Mouse (Mus musculus): ENCODE measurements around the gene 4930558K02Rik.

4930558K02Rik gene

DNA sequence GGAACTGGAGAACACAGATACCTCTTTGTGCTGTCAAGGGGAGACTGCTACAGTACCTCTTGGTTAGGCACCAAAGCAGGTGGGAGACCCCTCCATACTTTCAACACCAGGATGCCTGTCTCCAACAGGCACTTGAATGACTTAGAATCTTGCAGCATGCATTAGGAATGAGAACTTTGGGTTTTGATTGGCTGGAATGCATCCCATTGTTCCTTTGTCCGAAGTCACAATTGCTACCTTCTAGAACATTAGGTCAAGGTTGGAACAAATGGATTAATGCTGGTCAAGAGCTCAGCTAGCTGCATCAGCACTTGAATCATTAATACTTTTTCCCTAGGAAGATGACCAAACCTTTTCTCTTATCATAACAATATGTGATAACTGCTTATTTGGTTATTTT, at the start of gene 4930558K02Rik:
Gene 4930558K02Rik, minus strand, starts transcription at position 101 of the 400 bp plus-strand sequence.
- DNase-seq (ENCODE audit: low read depth), result no peak

DNA sequence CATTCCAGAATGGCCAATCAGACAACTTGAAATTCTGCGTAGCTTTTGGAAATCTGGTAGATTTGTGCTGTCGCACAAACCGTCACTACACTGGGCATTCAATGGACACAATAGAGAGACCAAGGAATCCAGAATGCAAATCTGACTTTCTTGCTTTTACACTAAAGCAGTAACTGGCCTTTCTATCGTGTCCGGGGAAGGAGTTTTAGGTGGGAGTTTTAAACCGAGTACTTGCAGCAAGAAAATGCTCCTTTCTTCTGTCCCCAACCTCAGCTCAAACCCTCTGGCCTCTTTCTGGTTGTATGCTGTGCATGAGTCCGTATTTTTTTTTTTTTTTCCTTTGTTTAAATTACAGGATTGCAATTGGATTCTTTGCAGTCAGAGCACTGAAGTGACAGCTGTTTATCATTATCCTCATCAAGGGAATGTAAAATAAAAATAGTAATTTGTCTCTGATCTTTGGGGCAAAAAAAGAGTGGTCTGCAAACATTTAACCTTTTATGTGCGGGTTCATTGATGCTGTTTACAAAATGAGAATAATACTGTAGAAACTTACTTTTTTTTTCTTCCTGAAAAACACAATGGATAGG, 44.3 kb upstream of the 4930558K02Rik start:
- no peak for DNase-seq (ENCODE audit: low read depth)

DNA sequence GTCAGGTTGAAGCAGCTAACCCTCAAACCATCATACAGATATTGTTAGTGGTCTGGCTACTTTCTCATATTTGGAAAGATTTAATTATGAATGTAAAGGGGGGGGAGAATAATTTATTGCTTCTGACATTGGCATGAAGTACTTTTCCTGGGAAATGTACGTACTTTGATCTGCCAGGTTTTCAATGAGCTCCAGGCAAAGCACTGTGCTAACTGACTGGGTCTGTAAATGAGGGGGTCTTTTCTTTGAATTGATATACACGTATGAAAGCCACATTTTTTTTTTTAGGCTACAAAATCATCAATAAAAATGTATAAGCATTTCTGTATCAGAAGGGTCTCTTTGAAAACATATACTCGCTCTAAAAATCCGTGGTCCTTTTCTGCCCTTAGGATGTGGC, 41.3 kb upstream of the 4930558K02Rik start:
- no peak for DNase-seq (ENCODE audit: low read depth)

DNA sequence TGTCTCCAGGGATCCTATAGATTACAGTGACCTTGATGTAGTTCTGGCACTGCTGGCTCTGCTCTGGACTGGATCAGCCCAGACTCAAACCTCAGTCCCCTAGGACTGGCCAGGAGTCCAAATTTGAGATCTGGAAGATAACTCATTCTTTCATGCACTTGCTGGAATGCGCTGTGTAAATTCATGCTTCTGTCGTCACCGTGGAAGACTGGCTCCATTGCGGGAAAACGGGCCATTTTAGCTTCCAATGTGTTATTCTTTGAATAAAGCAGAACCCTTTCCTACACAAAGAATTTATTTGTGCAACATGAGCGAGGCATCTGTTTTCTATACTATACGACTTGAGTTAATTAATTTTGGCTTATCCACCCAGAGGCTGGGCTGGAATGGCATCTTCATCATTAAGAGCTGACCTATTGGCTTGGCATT, 40.9 kb upstream of the 4930558K02Rik start:
- no peak for DNase-seq (ENCODE audit: low read depth)

DNA sequence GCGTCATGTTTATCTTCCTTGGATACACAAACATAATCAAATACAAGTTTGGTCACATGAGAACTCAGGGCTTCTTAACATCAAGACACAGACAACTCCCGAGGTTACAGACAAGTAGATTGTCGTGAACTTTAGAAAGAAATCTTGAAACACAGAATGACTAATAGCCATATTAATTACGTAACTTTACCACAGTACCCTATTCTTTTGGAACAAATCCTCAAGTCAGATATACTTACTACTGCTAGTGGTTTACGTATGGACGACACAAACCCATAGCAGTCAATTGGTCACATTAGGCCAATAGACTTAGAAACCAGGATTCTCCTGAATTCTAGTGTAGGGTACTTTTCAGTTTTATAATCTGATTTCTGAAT, 39.2 kb upstream of the 4930558K02Rik start:
- no peak for DNase-seq (ENCODE audit: low read depth)

DNA sequence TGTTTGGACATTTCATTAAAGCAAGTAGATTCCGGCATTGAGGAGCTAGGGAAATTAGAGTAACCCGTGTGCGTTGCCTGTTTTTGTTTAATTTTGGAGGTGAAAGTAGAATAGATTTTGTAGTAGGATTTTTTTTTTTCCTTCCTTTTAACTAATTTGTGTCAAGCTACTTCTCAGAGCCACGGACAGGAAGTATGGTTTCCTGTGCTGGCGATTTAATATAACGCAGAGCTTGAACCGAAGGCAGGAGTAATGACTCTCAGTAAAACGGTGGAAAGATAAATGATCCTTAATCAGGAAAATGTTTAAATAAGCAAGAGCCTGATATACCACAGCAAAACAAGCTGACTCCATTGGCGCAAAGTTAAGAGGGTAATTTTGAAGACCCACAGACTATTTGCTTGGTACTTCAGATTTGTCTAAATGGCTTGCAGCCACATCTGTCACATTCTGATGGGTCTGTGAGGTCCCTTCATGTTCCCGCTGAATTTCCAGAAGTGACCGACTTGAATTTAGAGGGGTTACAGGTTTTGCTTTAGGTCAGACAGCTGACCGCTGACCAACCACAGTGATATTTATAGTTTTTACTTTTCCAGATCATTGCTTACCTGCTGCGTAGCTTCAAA, 38.7 kb upstream of the 4930558K02Rik start:
- DNase-seq (ENCODE audit: low read depth), result no peak

DNA sequence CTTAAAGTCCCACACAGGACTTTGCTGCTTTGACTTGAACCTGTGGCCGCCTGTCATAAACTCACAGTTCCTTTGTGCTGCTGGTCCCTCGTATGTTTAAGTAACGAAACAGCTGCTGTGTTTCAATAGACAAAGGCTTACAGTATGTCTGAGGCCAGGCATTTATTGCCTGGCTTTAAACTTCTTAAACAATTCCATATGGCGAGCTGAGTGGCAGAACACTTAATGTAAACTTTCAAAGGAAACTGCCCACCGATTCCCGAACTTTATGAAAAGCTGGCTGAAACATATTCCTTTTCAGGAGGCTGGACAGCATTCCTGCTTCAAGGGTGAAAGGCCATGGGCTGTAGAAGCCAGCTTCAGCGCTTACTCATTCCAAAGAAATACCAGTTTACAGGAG, 37.5 kb upstream of the 4930558K02Rik start:
- DNase-seq (ENCODE audit: low read depth), result no peak

DNA sequence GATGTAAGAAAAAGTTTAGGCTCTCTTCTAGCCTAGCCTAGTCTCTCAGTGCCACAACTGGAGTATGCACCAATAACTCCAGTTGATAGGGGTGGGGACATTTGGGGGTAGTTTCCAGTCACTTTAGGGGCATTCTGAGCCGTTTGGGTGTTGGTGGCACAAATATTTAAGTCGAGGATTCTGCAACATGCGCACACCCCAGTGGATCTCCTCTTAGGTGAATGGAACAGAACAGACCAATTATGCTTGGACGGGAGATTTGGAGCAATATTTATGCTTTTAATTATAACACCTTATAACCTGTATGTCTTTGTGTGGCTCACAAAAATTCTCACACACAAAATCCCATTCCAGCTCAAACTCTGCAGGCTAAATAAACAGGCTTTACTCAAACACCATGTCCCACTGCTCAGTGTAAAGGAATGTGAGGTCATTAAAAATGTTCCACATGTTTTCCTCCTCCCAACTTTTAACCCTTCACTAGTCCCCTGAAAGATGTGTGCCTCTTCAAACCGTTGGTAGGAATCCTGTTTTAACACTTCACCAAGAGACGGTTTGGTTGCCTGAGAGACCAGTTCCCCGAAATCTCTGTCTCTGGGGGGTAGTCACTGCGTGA, 35.9 kb upstream of the 4930558K02Rik start:
- no peak for DNase-seq (ENCODE audit: low read depth)

DNA sequence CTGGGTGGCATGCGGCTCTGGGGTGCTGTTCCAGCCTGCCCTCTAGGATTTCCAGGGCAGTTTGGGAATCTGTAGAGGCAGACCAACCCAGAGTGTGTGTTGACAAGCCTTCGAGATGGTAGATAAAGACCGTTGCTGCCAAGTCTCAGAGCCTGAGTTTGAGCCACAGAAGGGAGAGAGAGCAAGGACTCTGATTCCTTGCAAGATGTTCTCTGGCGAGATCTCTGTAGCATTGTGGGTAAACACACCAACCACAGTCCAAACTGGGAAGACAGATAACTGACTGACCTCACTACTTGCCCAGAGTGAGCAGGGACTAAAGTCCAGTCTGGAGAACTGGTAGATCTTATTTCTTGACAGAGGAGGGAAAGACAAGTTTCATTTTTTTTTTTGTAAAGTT, 34.1 kb upstream of the 4930558K02Rik start:
- no peak for DNase-seq (ENCODE audit: low read depth)

DNA sequence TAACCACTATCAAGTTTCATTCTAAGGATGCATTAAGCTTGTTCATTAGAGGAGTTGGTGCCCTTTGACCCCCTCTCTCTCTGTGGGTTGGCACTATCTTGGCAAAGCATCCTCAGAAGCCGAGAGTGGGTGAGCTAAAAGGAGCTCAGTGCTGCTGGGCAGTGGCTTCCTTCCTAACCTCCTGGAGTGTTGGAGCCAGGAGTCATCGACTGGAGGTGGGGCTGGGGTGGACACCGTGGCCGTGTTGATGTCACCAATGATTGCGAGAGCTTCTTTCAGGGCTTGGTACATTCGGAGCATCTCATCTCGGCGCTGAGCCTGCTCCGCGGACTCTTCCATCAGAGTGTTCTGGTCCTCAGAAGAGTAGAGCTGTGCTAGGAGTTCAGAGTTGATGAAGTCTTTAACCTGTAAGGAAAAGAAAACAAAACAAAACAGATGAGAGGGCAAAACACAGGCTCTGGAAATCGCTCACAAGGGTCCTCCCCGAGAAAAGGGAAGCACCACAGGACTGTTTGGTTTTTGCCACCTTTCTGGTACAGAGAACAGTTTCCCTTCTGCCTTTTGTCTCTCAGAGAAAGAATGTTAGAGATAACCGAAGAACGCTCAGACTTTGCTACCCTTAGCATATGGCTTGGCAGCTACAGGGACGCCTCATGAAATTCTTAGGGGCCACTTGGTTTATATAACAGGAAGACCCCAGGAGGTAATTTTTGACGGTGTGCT, 32.2 kb upstream of the 4930558K02Rik start:
- no peak for DNase-seq (ENCODE audit: low read depth)

DNA sequence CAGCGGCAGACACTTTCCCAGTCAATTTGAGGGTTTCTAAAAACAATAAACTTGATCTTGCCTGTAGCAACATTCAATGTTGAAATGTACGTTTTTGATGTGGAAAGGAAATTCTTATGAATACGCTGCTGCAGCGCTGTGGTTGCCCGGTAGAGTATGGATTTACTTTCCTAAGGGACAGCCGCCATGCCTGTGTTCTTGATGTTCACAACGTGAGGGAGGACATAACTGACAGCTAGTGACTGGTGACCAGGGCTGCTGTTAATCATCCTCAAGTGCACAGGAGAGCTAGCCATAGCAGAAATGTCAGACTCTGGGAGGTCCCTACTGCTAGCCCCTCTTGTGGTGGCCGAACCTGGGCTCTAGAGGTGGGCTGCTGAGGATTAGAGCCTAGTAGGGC, 29.6 kb upstream of the 4930558K02Rik start:
- no peak for DNase-seq (ENCODE audit: low read depth)

DNA sequence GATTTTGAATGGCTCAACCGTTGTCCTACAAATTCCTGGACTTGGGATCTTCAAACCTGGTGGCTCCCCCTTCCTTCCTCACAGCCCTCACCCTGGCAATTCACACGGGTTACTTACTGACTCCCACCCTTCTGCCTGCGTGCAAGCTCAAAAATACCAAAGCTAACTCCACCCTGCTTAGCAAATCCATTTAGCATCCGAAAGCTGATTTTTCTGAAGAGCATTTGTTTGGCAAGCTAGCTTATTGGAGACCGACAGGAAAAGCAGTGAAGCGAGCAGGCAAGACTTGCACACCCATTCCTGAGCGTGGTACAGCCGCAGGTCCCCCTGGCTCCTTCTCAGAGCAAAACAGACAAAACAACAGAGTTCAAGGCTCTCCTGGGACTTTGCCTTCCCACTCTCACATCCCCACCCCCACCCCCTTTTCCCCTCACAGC, 29.2 kb upstream of the 4930558K02Rik start:
- DNase-seq (ENCODE audit: low read depth), result peak; percentile 86

DNA sequence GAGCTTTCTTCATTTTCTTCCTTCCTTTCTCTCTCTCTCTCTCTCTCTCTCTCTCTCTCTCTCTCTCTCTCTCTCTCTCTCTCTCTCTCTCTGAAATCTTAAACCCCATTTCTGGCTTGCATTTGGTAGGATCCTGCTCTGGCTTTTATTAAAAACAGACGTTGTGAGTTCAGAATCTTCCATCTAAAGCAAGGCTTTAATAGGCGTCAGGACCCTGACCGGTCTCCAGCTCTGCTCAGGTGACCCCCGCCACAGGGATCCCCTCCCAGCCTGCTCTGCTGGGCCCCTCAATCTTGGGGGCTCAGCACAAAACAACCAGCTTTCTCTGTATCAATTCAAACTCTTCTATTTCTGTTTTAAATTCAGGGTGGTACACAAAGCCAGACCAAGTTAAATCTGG, 28.8 kb upstream of the 4930558K02Rik start:
- no peak for DNase-seq (ENCODE audit: low read depth)

DNA sequence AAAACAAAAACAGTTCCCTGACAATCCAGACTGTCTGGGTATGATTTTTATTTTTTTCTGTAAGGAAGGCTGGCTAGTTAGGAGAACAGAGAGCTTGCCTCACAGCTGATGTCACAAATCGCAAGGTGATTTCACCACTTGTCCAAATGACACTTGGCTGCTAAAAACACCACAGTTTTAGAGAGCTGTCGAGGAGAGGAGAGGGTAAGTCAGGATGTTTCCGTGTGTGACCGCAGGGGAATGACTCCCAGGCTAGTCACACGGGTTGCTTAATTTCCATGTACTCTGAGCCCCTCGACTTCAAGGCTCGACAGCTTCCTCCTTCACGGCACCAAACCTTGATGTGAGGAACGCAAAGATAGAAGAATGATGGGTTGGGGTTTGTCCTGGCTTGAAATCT, 26.7 kb upstream of the 4930558K02Rik start:
- peak; percentile 84 for DNase-seq (ENCODE audit: low read depth)

DNA sequence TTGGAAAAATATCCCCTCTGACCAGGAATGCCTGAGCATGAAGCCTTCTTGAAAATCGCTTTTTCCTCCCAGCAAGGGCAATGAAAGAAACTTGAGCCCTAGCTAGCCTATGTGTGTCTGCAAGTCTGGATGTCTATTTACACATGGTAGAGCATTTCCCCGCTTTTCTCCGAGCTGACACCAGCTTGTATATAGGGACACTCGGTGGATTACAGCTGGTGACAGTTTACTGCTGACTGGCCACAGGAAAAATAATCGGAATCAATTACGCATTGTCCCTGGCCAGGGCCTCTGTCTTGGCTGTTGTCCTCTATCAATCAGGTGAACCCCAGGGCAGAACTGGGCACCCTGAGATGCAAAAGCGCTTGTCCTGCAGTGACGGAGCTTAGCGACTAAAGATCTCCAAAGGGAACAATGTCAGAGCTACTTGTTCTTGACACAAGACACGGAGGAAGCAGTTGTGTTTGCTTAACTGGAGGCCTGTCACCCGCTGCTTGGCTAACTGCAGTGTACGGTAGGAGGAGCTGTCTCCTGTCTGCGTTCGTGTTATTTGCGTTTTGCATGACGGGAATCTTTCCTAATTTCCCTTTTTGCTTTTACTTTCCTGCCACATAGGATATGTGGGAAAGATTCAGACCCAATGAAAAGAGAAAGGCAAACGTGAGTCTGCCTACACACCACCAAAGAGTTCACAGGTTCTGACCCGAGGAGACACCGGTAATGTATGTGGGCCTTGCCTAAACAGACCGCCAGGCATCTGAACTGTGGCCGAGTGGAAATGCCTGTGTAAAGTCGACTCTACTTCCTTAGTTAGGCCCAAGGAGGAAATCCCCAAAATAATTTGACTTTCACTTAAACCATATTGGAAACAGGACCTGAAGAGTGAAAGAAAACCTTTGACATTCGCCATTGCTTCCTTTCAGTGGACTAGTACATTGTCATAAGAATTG, 25.7 kb upstream of the 4930558K02Rik start:
- DNase-seq (ENCODE audit: low read depth), result no peak

DNA sequence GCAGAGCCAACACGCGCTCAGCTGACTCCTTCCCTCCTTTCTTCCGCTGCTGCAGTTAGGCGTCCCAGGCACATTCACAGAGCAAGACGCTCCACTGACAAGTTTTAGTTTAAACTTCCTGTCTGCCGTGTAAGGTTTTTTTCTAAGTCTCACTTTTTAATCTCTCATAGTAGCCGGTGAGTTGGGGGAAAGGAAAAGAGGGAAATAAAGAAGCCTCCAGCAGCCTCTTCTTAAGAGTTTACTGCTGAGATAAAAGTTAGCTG, 25.0 kb upstream of the 4930558K02Rik start:
- DNase-seq (ENCODE audit: low read depth), result no peak

DNA sequence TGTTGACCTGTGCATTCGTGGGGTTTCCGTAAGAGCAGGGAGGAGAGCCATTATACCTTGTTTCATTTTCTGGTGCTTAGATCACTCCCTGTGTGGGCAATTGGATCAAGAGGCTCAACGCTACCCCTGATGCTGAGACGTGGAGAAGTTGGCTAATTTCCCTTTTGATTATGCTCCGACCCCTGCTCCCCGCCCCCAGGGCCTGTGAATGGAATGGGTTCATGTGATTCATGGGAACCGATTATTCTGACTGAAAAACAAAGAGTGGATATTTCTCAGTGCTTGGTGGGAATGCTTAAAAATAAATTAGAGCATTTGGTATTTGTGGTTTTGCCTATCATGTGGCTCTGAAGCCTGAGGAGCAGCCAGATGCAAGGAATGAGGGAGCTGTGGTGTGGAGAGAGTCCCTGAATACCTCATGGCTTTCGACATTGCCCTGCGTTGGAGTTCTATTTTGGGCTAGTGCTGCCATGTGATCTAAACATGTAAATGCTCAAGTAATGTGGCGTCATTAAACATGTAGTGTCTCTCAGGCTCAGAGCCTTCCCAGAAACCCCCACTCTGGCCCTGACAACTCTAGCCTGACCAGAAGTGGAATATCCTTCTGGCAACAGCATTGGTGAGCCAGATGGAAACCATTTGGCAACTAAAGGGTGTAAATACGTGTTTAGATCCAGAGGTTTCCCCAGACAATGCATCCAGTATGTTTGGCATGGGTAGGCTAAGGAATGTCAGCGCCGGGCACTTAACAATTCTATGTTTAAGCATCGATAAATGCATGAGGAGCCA, 24.5 kb upstream of the 4930558K02Rik start:
- DNase-seq (ENCODE audit: low read depth), result peak; percentile 100

DNA sequence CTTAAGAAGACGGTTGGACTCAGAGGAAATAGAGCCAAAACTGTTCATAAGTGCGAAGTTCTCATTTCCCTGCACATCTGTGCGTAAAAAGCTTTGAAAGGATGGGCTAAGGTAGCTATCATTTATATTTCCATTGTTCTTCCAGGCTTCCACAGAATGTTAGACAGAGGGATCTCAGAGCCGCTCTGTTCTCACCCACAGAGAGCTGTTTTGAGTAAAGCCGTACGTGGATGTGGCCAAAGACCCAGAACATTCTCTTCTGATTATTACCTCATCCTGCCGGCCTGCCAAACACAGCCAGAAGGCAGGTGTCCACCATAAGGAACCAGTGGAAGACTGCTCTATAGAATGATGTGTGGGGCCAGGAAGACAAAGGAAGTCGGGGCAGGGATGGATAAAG, 21.9 kb upstream of the 4930558K02Rik start:
- DNase-seq (ENCODE audit: low read depth), result no peak

DNA sequence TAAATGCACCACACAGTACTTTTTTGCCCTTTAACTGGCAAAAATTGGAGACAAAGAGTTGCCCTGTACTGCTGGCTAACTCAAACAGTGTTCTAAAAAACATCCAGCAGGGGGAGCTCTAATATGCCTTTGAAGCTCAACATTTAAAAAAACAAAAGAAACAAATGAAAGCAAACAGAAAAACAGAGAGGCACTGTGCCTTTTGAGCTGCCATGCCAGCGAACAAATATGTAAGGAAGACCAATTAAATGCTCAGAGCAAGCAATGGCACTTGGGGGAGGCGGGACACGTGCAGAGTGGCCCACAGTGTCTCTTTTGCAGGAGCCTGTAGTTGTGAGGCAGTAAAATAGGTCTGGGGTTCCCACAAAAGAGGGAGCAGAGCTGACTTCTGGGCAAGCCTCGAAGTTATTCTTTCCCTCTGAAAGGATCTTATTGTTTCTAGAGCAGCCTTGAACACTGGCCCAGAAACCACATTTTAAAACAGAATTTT, 20.5 kb upstream of the 4930558K02Rik start:
- DNase-seq (ENCODE audit: low read depth), result peak; percentile 89

DNA sequence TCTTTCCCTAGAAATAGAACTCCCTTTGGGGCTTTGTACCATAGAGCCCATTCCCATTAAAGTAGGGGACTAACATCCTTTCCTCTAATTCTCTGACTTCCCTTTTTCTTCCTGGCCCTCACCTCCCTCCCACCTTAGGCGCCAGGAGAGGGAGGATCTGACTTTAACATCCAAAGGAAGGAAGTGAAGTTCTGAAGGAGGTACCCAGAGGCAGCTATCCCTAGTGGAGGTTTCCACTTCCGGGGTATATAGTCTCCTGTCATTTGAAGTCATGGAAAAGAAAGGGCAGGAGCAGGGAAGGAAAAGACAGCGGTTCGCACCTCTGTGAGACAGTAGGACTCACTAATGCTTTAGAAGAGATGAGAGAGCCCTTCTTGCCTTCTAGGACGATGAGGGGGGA, 19.9 kb upstream of the 4930558K02Rik start:
- DNase-seq (ENCODE audit: low read depth), result no peak

DNA sequence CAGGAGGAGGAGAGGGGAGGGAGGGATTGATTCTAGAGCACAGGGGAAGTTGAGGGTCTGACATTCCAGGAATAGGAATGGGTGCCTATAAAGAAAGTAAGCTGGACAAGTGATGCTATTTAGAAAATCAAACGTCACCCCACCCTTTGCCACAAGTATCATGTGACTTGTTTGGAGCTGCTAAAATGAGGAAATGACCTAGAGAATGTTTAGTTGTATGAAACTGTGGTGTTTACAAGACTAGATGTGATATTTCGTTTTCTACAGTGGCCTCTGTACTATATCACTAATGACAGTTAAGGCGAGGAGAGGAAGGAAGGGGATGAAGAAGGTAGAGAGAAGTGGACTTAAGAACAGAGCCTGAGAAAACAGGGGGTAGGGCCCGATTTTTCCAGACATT, 19.3 kb upstream of the 4930558K02Rik start:
- DNase-seq (ENCODE audit: low read depth), result no peak
